Mouse (Mus musculus) adrenal gland, postnatal 4 days (tissue): ENCODE measurements around the gene Gm17416. TPM values are rescaled to one million over a fixed set of nuclear protein-coding genes. Genes with fewer than 3 reads are reported as not detected.

ENCODE experiments used
- DNase-seq, 2 experiments: peaks; one replicate each; pipeline ENCODE4 v3.0.0; 2021 to 2022; ENCODE audit warnings: low spot score in 2 of 2, mixed read lengths in 2 of 2
- long read RNA-seq, 2 experiments: library from polyadenylated mRNA; stranded (forward); transcript quantifications; one replicate each; pipeline ENCODE4 v2.0.0; 2021
- total RNA-seq, 2 experiments: library from RNA; stranded (reverse); gene quantifications; 2 replicates each; pipeline ENCODE4 v1.2.3; 2021

Gm17416 gene
- total RNA-seq, result not detected
- long read RNA-seq, experiment 1, partial matches to known transcripts, result 0 of 1 reads
- long read RNA-seq, experiment 1, other reads (novel, unspliced or antisense), result 1 of 1 reads
- long read RNA-seq, experiment 2, result 0 reads

- DNase-seq, result no peak
Observed at GRCm38 (mm10) chr2:152569038-152569437, at the start of gene Gm17416. TSS of gene Gm17416 (plus strand) at chr2:152569338.

DNA sequence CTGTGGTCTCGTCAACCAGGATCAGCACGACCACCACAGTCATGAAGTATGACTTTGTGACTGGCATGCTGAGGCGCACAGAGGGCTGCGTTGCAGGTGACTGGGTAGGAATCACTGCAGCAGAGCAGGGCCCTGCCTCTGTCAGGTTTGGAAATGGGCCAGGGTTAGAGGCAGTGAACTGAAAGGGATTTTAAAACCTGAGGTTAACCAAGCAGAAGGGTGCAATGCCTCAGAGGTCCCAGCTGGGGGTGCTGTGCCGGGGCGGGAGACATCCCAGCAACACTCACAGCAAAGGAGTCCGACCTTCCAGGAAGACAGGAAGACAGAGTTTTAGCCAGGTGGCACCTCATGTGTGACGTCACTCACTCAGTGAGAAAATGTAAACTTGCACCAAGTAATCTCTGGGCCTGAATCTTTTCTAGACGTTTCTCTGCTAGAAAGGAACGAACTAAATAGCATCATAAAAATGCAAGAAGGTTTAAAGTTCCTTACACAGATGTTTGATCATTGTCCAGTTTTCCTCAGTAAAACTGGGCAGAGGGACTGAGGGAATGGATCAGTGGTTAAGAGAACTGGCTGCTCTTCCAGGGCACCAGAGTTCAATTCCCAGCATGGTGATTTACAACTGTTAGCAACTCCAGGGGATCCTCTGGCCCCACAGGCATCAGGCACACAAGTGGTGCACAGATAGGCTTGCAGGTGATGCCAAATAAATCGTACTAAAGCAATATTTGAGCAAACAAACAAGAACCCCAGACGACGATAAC is 29.0 kb upstream of the Gm17416 start, which contains the start of gene Defb29:
Gene Defb29 (minus strand): TSS at position 155 of the 767 bp plus-strand sequence.
- DNase-seq, result no peak

- no peak for DNase-seq
Observed at GRCm38 (mm10) chr2:152541979-152542378, 27.2 kb upstream of the Gm17416 start.

GRCm38 (mm10) chr2:152542897-152543296 is 26.2 kb upstream of the Gm17416 start:
- no peak for DNase-seq

GRCm38 (mm10) chr2:152543478-152543877 is 25.7 kb upstream of the Gm17416 start:
- DNase-seq, result no peak

DNA sequence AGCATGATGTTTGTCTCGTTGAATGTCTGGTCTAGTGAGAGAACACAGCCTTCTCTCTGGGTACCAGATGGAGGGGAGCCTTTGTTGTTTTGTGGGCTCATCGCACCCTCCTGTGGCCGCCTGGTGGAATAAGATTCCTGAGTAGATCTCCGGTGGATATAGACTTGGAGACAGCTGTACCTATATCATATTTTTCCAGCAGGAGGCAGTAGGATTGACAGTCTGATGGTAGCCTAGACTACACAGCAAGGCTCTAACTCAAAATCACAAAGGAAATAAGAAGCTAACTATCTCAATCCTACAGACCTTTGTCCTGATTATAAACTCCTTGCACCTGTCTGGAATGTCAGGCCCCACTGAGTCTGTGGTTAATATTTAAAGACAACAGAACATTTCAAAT is 24.4 kb upstream of the Gm17416 start:
- DNase-seq, result peak in 1 of 2 experiments; percentile 35

DNA sequence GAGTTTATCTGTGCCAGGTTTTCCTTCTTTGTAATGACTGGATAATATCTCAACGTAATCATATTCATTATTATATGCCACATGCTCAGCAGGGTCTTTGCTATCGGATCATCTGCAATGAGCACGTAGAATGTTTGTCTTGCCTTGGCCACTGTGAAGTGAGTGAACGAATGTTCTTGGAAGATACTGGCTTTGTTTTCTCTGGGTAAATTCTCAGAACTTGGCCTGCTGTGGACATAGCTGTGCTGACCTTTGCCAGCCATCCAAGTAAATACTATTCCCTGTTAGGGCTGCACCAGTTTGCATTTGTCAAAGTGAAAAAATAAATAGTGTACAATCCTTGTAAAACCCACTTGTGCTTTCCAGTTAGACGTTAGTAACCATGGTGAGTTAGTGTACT is 21.0 kb upstream of the Gm17416 start:
- no peak for DNase-seq

GRCm38 (mm10) chr2:152553774-152554423 is 15.2 kb upstream of the Gm17416 start:
- peak; percentile 33 to 34 for DNase-seq

DNA sequence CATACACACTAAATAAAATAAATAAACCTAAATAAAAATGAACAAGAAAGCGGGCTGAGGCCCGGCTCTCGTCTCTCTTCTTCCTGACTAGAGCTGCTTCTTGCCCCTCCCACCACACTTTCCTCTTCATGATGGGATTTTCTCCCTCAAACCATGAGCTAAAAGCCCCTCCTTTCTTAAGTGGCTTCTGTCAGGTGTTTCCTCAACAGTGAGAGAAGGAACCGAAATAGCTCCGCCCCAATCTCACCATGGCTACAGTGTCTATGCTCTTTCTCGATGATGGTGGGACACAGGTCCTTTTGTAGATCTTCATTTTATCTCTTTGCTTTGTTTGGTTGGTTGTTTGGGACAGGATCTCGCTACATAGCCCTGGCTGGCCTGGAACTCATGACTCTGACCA is 12.5 kb upstream of the Gm17416 start:
- DNase-seq, result no peak

DNA sequence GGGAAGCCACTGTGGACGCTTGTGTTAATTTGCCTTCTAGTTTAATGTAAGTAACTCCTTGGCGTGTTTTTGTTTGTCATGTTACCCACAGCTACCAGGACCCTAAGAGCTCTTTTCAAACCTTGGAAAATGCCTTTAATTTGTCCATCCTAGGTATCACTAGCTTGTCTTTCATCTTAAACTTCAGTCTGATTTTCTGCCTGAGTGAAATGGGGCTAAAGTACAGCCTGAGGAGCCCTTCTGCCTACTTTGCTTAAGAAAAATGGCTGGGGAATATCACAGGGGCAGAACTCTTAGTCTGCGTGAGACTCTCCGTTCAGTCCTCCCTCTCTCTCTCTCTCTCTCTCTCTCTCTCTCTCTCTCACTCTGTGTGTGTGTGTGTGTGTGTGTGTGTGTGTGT is 743 bp downstream of the Gm17416 start:
- DNase-seq, result no peak

DNA sequence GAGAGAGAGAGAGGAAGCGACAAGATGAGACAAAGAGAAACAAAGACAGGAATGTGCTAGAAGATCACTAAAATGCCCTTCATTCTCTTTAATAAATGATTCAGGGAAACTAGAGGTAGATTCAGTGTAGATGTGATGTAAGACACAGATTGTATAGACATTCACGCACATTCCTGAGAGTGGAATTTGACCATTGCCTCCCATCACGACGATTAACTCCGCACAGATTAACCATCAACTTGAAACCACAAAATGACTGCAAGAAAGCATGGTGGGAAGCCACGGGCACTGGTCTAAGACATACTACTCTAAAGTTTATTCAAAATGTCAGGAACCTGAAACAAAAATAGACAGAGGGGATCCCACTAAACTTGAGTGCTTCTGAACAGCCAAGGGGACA is 1.2 kb downstream of the Gm17416 start:
- no peak for DNase-seq

DNA sequence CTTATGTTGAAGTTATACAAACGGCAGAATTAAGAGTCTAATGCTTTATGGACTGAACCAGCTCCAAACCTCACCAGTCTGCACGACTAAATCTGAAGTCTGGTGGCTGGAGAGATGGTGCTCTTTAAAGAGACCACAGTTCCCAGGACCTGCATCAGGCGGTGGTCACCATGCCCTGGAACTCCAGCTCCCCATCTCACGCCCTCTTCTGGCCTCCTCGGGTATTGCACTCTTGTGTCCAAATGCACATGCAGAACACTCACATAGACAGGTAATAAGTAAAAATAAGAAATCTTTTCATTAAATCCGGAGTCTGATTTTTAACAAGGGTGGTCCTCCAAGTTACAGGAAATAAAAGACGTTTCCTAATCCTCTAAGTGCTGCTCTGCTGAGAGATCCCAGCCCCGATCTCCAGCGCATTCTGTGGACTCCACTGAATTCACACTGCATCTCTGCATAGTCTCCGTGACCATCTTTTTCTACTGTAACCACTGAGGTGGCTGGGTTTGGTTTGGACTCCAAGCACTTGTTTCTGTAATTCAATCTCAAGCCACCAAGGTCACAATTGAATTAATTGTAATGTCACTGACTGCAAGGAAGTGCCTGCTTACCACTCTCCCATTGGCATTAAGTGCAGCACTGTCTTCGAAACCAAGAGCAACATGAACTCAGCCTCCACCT is 3.1 kb downstream of the Gm17416 start, which contains the start of gene Defb21:
Gene Defb21 (plus strand): TSS at position 631 of the 681 bp plus-strand sequence.
- DNase-seq, result no peak

GRCm38 (mm10) chr2:152573484-152573883 is 4.3 kb downstream of the Gm17416 start:
- no peak for DNase-seq

DNA sequence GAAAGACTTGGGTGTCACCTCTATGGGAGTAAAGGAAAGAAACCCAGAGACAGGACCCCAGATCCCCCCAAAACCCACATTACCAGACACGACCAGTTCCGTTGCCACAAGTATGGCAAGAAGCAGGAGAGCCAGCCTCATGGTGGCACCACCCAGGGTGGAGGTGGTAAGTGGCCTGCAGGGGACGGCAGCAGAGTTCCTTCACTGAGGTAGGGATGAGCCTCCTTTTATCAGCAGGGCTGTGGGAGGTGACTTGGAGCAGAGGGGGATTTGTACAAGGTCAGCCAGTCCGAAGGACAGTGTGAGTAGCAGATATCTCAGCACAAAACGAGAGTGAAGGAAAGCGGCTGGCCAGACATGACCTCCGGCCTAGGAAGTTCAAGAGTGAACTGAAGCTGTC is 11.0 kb downstream of the Gm17416 start, which contains the start of gene Defb19:
Gene Defb19 (minus strand): TSS at position 206 of the 400 bp plus-strand sequence.
- DNase-seq, result no peak

- DNase-seq, result no peak
Observed at GRCm38 (mm10) chr2:152580612-152581011, 11.5 kb downstream of the Gm17416 start.

DNA sequence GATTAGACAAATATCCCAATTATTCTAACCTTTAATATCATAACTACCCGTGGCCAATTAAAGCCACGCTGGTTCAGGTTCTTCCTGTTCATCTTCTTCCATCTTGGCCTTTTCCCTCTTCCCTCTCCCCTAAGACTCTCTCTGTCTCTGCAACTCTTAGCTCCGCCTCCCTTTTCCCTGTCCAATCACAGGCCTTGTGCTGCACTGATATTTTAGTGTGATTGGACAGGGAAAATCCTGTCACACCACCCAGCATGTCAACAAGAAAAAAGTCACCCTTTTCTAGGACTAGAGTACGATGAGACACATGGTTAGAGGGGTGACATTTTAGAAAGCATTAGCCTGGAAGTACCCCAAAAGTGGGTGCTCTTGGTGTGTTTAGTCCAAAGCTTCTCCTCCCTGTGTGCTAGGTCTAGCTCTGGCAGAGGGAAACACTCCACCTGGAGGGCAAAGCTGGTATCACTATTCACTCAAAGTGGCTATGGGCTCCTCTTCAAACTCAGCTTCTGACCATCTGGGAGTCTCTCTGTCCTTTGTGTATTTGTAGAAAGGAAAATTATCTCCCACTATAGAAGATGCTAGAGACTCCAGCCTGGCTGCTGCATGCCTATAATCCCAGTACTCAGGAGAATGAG is 17.9 kb downstream of the Gm17416 start:
- no peak for DNase-seq

- DNase-seq, result no peak
Observed at GRCm38 (mm10) chr2:152588450-152588849, 19.3 kb downstream of the Gm17416 start.

GRCm38 (mm10) chr2:152589021-152589420 is 19.9 kb downstream of the Gm17416 start:
- DNase-seq, result no peak

- no peak for DNase-seq
Observed at GRCm38 (mm10) chr2:152599299-152599698, 30.2 kb downstream of the Gm17416 start, which contains the start of gene Defb45. TSS of gene Defb45 (minus strand) at chr2:152599399.

DNA sequence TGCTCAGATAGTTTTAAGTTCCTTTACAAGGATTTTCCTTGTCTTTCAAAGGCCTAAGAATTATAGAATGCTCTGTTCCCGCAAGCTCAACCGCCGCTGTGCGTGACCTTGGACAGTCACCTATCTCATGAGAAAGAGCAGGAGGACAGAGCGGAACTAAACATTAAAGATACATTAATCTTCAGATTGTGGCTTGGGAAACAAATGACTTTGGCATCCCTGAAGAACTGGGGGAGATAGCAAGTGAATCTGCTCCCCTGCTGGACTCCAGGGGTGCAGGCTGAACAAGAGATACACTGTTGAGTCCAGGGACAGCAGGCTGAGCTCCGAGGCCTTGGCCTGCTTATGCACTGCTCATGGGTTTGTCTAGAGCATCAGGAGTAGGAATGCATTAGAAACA is 30.9 kb downstream of the Gm17416 start:
- no peak for DNase-seq
